Mouse (Mus musculus): ENCODE measurements around the gene Pick1. TPM values are rescaled to one million over a fixed set of nuclear protein-coding genes. Genes with fewer than 3 reads are reported as not detected.

The Pick1 gene
- polyA plus RNA-seq, 1 experiment from 2014 or later = 53.7 TPM

DNA sequence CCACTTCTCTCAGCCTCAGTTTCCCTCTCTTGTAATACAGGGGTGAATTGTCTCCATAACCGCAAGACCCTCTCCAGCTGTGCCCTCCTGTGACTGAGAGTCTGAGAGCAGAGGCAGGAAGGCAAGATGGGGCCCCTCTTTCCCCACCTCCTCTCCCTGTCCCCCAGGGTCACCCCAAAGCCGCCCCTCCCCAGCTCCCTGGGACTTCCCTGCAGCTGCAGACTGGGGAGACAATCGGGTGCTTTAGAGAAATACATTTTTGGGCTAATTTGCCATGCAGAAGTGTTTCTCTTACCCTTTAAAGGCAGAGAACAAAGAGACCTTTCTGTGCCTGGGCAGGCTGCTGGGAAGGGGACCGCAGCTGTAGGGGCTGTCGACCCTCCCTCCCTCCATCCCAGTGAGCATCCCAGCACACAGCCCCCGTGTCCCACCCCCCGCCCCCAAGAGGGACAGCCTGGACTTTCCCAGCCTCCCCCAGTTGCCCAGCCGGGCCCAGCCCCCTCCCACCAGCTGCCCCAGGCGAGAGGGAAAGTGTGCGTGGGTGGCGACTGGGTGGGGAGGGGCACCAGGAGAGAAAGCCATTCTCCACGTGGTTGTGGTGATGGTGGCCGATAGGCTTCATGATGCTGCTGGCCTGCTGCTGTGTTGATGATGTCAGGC, 27.4 kb upstream of the Pick1 start:
- H3K27me3 ChIP-seq = peaks cover 17% of the 10 kb centered on the region
- no peaks in the 10 kb centered on the region for H3K9me3 ChIP-seq
- ATAC-seq (ENCODE audit: insufficient number of reproducible peaks, insufficient read depth, low FRiP score, low TSS enrichment, low read depth) = peak; percentile 44
- H3K27ac ChIP-seq = peak overlapping the region; percentile 85
- 0 out of 2 replicates have a peak overlapping the region, but pooled peaks have one; percentile 27 for H3K9ac ChIP-seq (replicated peaks)
- 31% methylated on average over 9 of the region's 13 CpGs for WGBS
- peak overlapping the region; percentile 39 for H3K4me2 ChIP-seq
- peaks cover 22% of the 10 kb centered on the region for H3K4me1 ChIP-seq (replicated peaks)
- 0 out of 2 replicates have a peak overlapping the region, but pooled peaks have one; percentile 6 for H3K4me3 ChIP-seq (replicated peaks)
- no peaks in the 10 kb centered on the region for H3K36me3 ChIP-seq

DNA sequence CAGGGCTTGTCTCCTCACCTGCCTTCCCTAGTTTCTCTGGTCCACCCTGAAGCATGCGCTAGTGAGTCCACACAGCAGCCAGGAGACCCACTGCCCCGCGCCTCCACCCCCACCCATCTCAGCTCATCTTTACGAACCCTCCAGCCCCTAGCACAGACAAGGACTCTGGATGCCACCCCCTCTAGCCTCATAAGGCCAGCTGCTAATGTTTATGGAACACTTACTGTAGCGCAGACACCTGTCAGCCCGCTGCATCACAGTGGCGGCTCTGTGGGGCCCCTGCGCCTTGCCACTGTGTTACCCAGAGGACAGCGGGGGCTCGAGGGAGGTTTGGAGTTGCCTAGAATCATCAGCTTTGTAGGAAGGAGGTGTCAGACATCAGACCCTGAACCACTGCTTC, 26.4 kb upstream of the Pick1 start:
- no peaks in the 10 kb centered on the region for H3K9me3 ChIP-seq
- peaks cover 22% of the 10 kb centered on the region for H3K4me1 ChIP-seq (replicated peaks)
- no peak overlapping the region for H3K4me2 ChIP-seq
- H3K27ac ChIP-seq = peak overlapping the region; percentile 85; the same call in 1 of the 2 replicates
- no peak overlapping the region for H3K4me3 ChIP-seq (replicated peaks)
- no peak overlapping the region for H3K9ac ChIP-seq (replicated peaks)
- H3K27me3 ChIP-seq = peaks cover 17% of the 10 kb centered on the region
- WGBS = 21% methylated on average over 10 of the region's 10 CpGs
- no peak for ATAC-seq (ENCODE audit: insufficient number of reproducible peaks, insufficient read depth, low FRiP score, low TSS enrichment, low read depth)
- H3K36me3 ChIP-seq = no peaks in the 10 kb centered on the region

DNA sequence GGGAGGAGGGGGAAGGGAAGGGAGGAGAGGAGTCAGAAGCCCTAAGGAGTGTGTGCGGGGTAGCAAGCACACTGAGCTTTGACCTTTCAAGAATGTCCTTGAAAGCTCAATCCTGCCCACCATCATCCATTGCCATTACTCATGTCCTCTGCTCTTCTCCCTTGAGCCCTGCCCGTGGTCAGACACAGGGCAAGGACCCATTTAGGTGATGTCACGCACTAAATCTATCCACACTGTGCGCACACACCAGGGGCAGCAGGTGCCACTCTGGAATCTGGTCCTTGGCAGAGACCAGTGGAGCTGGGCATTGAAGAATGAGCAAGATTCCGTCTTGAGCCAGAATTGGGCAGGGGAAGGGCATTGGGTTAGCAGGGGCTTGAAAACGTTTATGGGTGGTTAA, 20.8 kb upstream of the Pick1 start:
- H3K27ac ChIP-seq = no peak overlapping the region
- H3K36me3 ChIP-seq = no peaks in the 10 kb centered on the region
- no peak for ATAC-seq (ENCODE audit: insufficient number of reproducible peaks, insufficient read depth, low FRiP score, low TSS enrichment, low read depth)
- H3K4me2 ChIP-seq = no peak overlapping the region
- 0 out of 2 replicates have a peak, but pooled peaks cover 3% of the 10 kb centered on the region for H3K27me3 ChIP-seq
- 78% methylated on average over 6 of the region's 6 CpGs for WGBS
- no peak overlapping the region for H3K9ac ChIP-seq (replicated peaks)
- 0 out of 2 replicates have a peak, but pooled peaks cover 3% of the 10 kb centered on the region for H3K4me1 ChIP-seq (replicated peaks)
- no peaks in the 10 kb centered on the region for H3K9me3 ChIP-seq
- H3K4me3 ChIP-seq (replicated peaks) = no peak overlapping the region

DNA sequence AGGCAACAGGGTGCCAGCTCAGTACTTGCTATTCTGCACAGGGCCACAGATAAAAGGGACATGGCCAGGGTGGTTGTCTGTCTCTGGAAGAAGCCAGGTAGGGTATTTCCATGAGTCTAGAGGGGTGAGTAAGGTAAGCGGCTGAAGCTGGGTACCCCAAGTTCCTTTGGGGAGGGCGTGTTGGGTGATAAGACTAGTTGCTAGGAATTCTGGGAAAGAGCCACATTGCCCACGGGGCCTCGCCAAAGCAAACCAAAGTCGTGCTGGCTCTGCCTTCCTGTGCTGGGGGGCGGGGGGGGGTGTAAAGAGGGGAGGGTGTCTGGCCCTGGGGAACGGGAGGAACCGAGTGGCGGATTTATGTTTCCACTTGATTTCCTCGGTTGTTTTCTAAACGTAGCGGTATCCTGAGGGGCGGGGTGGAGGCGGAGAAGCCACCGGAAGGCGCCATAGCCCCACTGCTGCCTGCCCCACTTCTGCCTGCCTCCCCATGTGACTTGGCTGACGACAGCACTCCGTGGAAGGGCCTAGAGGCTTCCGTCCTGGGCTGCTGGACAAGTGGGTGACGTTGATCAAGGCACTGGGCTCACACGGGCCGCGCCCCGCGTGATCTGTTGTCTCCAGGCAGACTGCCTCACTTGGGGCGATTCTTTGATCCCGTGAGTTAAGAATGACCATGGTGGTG, 20.1 kb upstream of the Pick1 start:
- 0 out of 2 replicates have a peak, but pooled peaks cover 3% of the 10 kb centered on the region for H3K27me3 ChIP-seq
- no peak overlapping the region for H3K4me3 ChIP-seq (replicated peaks)

DNA sequence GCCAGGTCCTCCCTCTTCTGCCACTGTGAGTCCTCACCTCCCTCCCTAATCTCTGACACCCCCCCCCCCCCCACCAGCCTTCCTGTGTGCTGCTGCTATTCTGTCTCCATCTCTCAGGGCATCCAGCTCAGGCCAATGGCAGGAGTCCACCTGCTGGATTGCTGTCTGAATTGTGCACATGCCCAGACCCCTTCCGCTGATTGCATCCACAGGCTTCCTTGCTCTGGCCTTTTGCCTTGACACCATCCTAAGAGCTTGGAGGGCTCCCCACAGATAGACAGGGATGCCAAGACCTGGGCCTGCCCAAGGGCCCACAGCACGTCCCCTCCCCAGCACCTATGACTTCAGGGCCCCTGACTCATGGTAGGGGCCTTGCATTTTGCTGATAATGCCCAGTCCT, 18.6 kb upstream of the Pick1 start:
- no peaks in the 10 kb centered on the region for H3K27me3 ChIP-seq
- H3K4me2 ChIP-seq = no peak overlapping the region
- no peak overlapping the region for H3K4me3 ChIP-seq (replicated peaks)
- WGBS = 70% methylated on average over 2 of the region's 2 CpGs
- H3K27ac ChIP-seq = no peak overlapping the region
- 0 out of 2 replicates have a peak, but pooled peaks cover 3% of the 10 kb centered on the region for H3K4me1 ChIP-seq (replicated peaks)
- no peak overlapping the region for H3K9ac ChIP-seq (replicated peaks)
- H3K36me3 ChIP-seq = no peaks in the 10 kb centered on the region
- H3K9me3 ChIP-seq = no peaks in the 10 kb centered on the region
- ATAC-seq (ENCODE audit: insufficient number of reproducible peaks, insufficient read depth, low FRiP score, low TSS enrichment, low read depth) = no peak

More for the DNA sequence above, 20.1 kb upstream of the Pick1 start:
- Histone ChIP-seq H3K9me3 (no peaks in the 10 kb centered on the region), H3K36me3 (no peaks in the 10 kb centered on the region), H3K4me2 (no peak overlapping the region), H3K27ac (no peak overlapping the region), H3K9ac (replicated peaks) (no peak overlapping the region), H3K4me1 (replicated peaks) (0 out of 2 replicates have a peak, but pooled peaks cover 3% of the 10 kb centered on the region)
- ATAC-seq (ENCODE audit: insufficient number of reproducible peaks, insufficient read depth, low FRiP score, low TSS enrichment, low read depth) = no peak
- 78% methylated on average over 26 of the region's 27 CpGs for WGBS

DNA sequence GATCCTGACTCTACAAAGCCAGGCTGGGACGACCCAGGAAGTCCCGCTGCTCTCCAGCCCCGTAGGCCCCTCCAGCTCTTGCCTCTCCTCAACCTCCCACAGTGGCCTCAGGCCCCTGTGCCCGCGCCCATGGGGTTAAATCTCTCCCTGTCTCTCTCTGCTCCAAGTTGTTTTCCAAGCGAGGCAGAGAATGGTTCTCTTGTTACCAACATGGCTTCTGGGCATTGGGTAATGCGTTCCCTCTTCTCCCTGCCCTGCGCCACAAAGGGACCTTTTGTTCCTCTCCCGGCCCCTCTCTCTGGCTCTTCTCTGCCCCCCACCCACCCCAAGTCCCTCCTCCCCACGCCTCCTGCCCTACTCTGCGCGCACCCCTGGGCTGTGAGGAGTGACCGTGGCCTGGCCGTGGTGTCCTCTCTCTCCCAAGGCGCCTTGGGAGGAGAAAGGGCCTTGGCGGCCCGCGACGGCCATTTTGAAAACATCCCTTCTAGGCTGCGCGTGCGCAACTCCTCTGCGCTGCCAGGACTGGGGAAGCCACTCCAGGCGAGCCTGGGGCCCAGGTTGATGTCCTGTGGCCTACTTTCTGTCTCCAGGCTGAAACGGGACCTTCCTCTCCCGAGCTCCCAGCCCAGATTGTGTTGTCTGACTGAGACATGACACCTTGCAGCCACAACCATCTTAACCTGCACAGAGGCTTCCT, 16.1 kb upstream of the Pick1 start:
- H3K9ac ChIP-seq (replicated peaks) = no peak overlapping the region
- 83% methylated on average over 26 of the region's 26 CpGs for WGBS
- no peak for ATAC-seq (ENCODE audit: insufficient number of reproducible peaks, insufficient read depth, low FRiP score, low TSS enrichment, low read depth)
- 0 out of 2 replicates have a peak, but pooled peaks cover 3% of the 10 kb centered on the region for H3K4me1 ChIP-seq (replicated peaks)
- no peak overlapping the region for H3K4me2 ChIP-seq
- no peaks in the 10 kb centered on the region for H3K36me3 ChIP-seq
- no peak overlapping the region for H3K4me3 ChIP-seq (replicated peaks)
- no peak overlapping the region; the same call in 1 of the 2 replicates for H3K27ac ChIP-seq
- no peaks in the 10 kb centered on the region for H3K9me3 ChIP-seq
- no peaks in the 10 kb centered on the region for H3K27me3 ChIP-seq

DNA sequence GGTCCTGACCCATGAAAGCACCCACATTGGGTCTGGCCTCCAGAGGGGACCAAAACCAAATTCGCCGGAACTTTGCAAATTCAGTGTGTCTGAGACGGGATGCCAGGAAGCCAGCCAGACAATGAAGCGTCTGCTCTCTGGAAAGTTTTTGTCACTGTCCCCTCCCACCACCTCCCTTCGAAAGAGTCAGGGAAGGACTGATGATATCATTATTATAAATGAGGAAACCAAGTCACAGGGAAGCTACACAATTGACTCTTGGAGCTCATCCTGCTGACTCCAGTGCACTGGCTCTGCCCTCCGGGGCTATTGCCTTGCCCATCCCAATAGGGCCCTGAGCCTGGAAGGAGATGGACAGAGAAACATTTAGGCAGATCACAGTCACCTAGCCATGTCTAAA, 15.4 kb upstream of the Pick1 start:
- 85% methylated on average over 6 of the region's 6 CpGs for WGBS
- no peaks in the 10 kb centered on the region for H3K36me3 ChIP-seq
- H3K9ac ChIP-seq (replicated peaks) = no peak overlapping the region
- H3K27me3 ChIP-seq = no peaks in the 10 kb centered on the region
- no peak overlapping the region for H3K4me2 ChIP-seq
- H3K27ac ChIP-seq = no peak overlapping the region
- 0 out of 2 replicates have a peak, but pooled peaks cover 3% of the 10 kb centered on the region for H3K4me1 ChIP-seq (replicated peaks)
- no peaks in the 10 kb centered on the region for H3K9me3 ChIP-seq
- no peak for ATAC-seq (ENCODE audit: insufficient number of reproducible peaks, insufficient read depth, low FRiP score, low TSS enrichment, low read depth)
- H3K4me3 ChIP-seq (replicated peaks) = no peak overlapping the region

DNA sequence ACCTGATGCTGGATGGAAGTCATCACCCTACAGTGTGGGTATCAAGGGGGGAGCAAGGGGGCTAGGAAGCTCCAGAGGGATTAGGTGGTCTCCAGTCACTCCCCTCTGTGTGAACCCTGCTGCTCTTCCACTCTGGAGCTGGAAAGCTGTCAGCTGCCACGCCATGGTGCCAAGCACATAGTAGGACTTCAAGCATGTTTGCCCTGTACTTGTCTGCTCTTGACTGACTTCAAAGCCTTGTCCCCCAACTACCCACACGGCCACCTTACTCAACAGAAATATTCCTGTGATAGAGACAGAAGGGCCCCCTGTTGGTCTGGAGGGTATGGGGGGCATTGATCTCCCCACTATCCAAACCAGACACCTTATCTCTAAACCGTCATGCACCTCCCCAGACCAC, 12.8 kb upstream of the Pick1 start:
- no peak overlapping the region for H3K4me3 ChIP-seq (replicated peaks)
- no peak for ATAC-seq (ENCODE audit: insufficient number of reproducible peaks, insufficient read depth, low FRiP score, low TSS enrichment, low read depth)
- no peak overlapping the region for H3K4me2 ChIP-seq
- H3K4me1 ChIP-seq (replicated peaks) = 0 out of 2 replicates have a peak, but pooled peaks cover 3% of the 10 kb centered on the region
- 64% methylated on average over 3 of the region's 3 CpGs for WGBS
- H3K9me3 ChIP-seq = no peaks in the 10 kb centered on the region
- H3K36me3 ChIP-seq = no peaks in the 10 kb centered on the region
- H3K27me3 ChIP-seq = no peaks in the 10 kb centered on the region
- H3K9ac ChIP-seq (replicated peaks) = no peak overlapping the region
- no peak overlapping the region for H3K27ac ChIP-seq

DNA sequence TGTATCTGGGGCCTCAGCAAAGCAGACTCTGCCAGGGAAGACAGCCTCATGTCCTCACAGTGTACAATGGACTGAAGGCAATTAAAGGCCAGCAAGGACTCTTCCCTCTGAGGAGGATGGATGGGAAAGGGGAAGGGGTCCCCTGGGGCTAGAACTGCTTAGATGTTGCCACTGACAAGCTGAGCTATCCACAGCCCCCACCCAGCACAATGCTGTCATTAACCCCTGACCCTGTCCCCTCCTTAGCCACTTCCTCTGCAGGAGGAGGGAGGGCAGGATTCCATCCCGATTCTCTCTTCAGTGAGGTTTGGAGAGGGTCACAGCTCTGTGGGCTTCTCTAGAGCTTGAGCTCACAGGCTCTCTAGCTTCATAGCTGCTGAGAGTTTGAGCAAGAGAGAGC, 9.4 kb upstream of the Pick1 start:
- WGBS = 0% methylated on average over 1 of the region's 1 CpGs
- ATAC-seq (ENCODE audit: insufficient number of reproducible peaks, insufficient read depth, low FRiP score, low TSS enrichment, low read depth) = no peak
- Histone ChIP-seq H3K36me3 (no peaks in the 10 kb centered on the region), H3K4me1 (replicated peaks) (0 out of 2 replicates have a peak, but pooled peaks cover 4% of the 10 kb centered on the region), H3K27ac (no peak overlapping the region), H3K4me3 (replicated peaks) (no peak overlapping the region), H3K27me3 (peaks cover 5% of the 10 kb centered on the region), H3K9ac (replicated peaks) (no peak overlapping the region; the same call in 1 of the 2 replicates), H3K9me3 (no peaks in the 10 kb centered on the region), H3K4me2 (no peak overlapping the region)

DNA sequence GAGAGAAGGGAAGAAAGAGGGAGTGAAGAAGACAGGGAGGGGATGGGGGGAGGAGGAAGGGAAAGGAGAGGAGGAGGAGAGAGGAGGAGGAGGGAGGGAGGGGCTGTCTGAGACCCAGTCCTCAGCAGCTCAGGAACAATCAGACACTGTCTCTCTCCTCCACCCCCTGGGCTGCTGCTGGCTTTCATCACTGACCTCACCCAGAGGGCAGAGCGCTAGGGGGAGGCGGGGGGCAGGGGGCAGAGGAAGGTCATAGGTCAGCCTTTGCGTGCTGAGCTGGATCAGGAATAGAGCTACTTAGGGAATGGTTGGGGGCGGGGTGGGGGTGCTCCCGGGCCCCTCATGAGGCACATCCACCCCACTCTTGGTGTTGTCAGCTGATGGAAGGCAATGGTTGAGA, 5.3 kb upstream of the Pick1 start:
- Histone ChIP-seq H3K9me3 (no peaks in the 10 kb centered on the region), H3K4me3 (replicated peaks) (no peak overlapping the region), H3K4me2 (no peak overlapping the region), H3K27me3 (peaks cover 5% of the 10 kb centered on the region), H3K4me1 (replicated peaks) (peaks cover 9% of the 10 kb centered on the region), H3K27ac (no peak overlapping the region), H3K9ac (replicated peaks) (no peak overlapping the region), H3K36me3 (no peaks in the 10 kb centered on the region)
- WGBS = 8% methylated on average over 5 of the region's 5 CpGs
- no peak for ATAC-seq (ENCODE audit: insufficient number of reproducible peaks, insufficient read depth, low FRiP score, low TSS enrichment, low read depth)

DNA sequence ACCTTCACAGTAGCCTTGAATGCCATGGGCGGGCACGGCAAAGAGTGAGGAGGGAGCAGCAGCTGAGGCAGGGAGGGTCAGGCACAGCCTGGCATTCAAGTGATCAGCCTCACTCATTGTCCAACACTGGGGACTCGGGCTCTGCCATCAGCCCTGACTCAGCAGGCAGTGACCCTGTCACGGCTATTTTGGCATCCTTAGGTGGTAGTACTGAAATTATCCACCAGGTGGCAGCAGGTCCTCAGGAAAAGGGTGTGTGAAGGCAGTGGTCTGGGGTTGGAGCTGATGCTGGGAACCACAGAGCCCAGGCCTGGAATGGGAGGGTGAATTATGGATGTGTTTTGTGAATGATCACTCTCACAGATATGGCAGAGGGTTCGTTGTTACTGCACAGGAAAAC, 4.3 kb upstream of the Pick1 start:
- H3K4me1 ChIP-seq (replicated peaks) = peaks cover 13% of the 10 kb centered on the region
- H3K9ac ChIP-seq (replicated peaks) = no peak overlapping the region
- H3K36me3 ChIP-seq = no peaks in the 10 kb centered on the region
- 18% methylated on average over 5 of the region's 5 CpGs for WGBS
- no peak overlapping the region for H3K27ac ChIP-seq
- no peak overlapping the region for H3K4me2 ChIP-seq
- peak; percentile 39; the same call in 1 of the 2 replicates for ATAC-seq (ENCODE audit: insufficient number of reproducible peaks, insufficient read depth, low FRiP score, low TSS enrichment, low read depth)
- H3K9me3 ChIP-seq = no peaks in the 10 kb centered on the region
- H3K27me3 ChIP-seq = peaks cover 5% of the 10 kb centered on the region
- no peak overlapping the region for H3K4me3 ChIP-seq (replicated peaks)

Data from limb, embryonic 12.5 days (tissue).